Mouse (Mus musculus): ENCODE measurements at regions not wholly inside any gene's neighbourhood (a gene's known extent, or its start where the extent isn't known, plus 50 kb on each side); places are given as distances from the start of the nearest gene placed in this dataset.

GRCm38 (mm10) chr5:149349685-149350084 lies 61.9 kb upstream of the Medag start:
- 0 out of 2 replicates have a peak, but pooled peaks have one; percentile 22 for ATAC-seq
- 43% methylated on average over 8 of the region's 8 CpGs for WGBS
- no peak for TF ChIP-seq CTCF (IDR thresholded peaks at IDR 0.05; ENCODE audit: low read depth)

GRCm38 (mm10) chr5:149353039-149353655 lies 58.4 kb upstream of the Medag start:
- H3K4me3 ChIP-seq (ENCODE audit: low read length), result no peak overlapping the region
- 17% methylated on average over 14 of the region's 14 CpGs for WGBS
- peak; percentile 50 for TF ChIP-seq CTCF (IDR thresholded peaks at IDR 0.05; ENCODE audit: low read depth)
- DNase-seq (ENCODE audit: low spot score), result peak; percentile 84
- peaks cover 5% of the 10 kb centered on the region; the same call in 1 of the 2 replicates for H3K4me1 ChIP-seq (ENCODE audit: insufficient read depth, low read length)
- H3K4me2 ChIP-seq (ENCODE audit: low read depth, low read length), result 0 out of 2 replicates have a peak overlapping the region, but pooled peaks have one; percentile 23
- no peaks in the 10 kb centered on the region for H3K9me3 ChIP-seq (ENCODE audit: low read length)
- no peak overlapping the region for H3K9ac ChIP-seq (replicated peaks; ENCODE audit: low read length)
- peak; percentile 90 for ATAC-seq
- H3K27me3 ChIP-seq (ENCODE audit: insufficient read depth, low read length), result no peaks in the 10 kb centered on the region
- H3K36me3 ChIP-seq (ENCODE audit: insufficient read depth, low read length), result no peaks in the 10 kb centered on the region
- peak overlapping the region; percentile 29; the same call in 1 of the 2 replicates for H3K27ac ChIP-seq

More at GRCm38 (mm10) chr5:149349685-149350084, 61.9 kb upstream of the Medag start:
- Histone ChIP-seq H3K27ac (no peak overlapping the region), H3K4me3 (ENCODE audit: low read length) (no peak overlapping the region), H3K27me3 (ENCODE audit: insufficient read depth, low read length) (no peaks in the 10 kb centered on the region), H3K4me1 (ENCODE audit: insufficient read depth, low read length) (peaks cover 5% of the 10 kb centered on the region; the same call in 1 of the 2 replicates), H3K9ac (replicated peaks; ENCODE audit: low read length) (no peak overlapping the region), H3K4me2 (ENCODE audit: low read depth, low read length) (no peak overlapping the region), H3K9me3 (ENCODE audit: low read length) (no peaks in the 10 kb centered on the region), H3K36me3 (ENCODE audit: insufficient read depth, low read length) (no peaks in the 10 kb centered on the region)
- DNase-seq (ENCODE audit: low spot score), result peak; percentile 24

DNA sequence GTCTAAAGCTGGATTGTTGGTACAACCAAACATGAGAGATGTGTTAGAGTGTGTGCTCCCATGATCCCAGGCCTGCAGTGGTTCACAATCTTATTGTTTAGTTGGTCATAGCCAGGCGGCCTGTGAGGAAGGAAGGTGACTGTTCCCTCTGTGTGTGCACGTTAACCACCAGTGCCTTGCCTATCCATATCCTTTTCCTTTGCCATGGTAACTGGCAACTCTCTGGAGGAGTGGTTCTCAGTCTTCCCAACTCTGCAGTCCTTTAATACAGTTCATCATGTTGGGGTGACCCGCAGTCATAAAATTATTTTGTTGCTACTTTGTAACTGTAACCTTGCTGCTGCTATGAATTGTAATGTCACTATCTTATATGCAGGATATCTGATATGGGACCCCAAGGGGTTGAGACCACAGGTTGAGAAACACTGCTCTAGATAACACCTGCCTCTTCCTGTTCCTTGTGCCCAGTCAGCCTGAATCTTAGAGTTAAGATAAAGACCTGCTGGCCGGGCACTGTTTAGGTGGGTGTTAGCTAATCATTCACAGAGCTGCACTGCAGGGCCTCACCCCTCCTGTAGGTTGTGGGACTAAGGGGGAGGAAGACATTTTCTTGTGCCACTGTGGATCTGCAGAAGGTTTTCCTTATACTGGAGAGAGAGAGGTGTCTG lies 57.0 kb upstream of the Medag start:
- no peak overlapping the region for H3K27ac ChIP-seq
- no peaks in the 10 kb centered on the region for H3K36me3 ChIP-seq (ENCODE audit: insufficient read depth, low read length)
- H3K9ac ChIP-seq (replicated peaks; ENCODE audit: low read length), result no peak overlapping the region
- no peak for DNase-seq (ENCODE audit: low spot score)
- no peak for TF ChIP-seq CTCF (IDR thresholded peaks at IDR 0.05; ENCODE audit: low read depth)
- H3K4me3 ChIP-seq (ENCODE audit: low read length), result no peak overlapping the region
- peaks cover 5% of the 10 kb centered on the region; the same call in 1 of the 2 replicates for H3K4me1 ChIP-seq (ENCODE audit: insufficient read depth, low read length)
- no peaks in the 10 kb centered on the region for H3K27me3 ChIP-seq (ENCODE audit: insufficient read depth, low read length)
- no peak overlapping the region for H3K4me2 ChIP-seq (ENCODE audit: low read depth, low read length)
- 82% methylated on average over 4 of the region's 4 CpGs for WGBS
- ATAC-seq, result no peak
- no peaks in the 10 kb centered on the region for H3K9me3 ChIP-seq (ENCODE audit: low read length)

DNA sequence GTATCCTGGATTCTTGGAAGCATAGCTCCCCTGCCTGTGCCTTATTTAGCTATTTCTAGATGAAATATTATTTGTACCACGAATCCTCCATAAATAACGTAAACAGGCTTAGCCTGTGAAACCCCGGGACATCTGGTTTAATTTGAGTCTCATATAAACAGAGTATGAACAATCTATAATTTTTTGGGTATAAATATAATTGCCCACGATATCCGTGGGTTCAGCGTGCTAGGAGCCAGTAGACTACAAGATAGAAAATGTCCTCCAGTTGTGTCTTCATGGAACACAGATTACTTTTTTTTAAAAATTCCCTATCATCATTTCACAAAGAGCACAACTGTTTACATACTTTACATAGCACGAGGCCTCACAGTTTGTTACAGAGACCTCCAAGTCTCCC lies 56.4 kb upstream of the Medag start:
- WGBS, result 87% methylated on average over 7 of the region's 7 CpGs
- TF ChIP-seq CTCF (IDR thresholded peaks at IDR 0.05; ENCODE audit: low read depth), result no peak
- ATAC-seq, result no peak
- no peak for DNase-seq (ENCODE audit: low spot score)
- peaks cover 5% of the 10 kb centered on the region; the same call in 1 of the 2 replicates for H3K4me1 ChIP-seq (ENCODE audit: insufficient read depth, low read length)
- no peaks in the 10 kb centered on the region for H3K36me3 ChIP-seq (ENCODE audit: insufficient read depth, low read length)
- H3K9me3 ChIP-seq (ENCODE audit: low read length), result no peaks in the 10 kb centered on the region
- H3K4me2 ChIP-seq (ENCODE audit: low read depth, low read length), result no peak overlapping the region
- no peak overlapping the region for H3K9ac ChIP-seq (replicated peaks; ENCODE audit: low read length)
- H3K27ac ChIP-seq, result no peak overlapping the region
- H3K4me3 ChIP-seq (ENCODE audit: low read length), result no peak overlapping the region
- no peaks in the 10 kb centered on the region for H3K27me3 ChIP-seq (ENCODE audit: insufficient read depth, low read length)

- no peak for ATAC-seq
- Histone ChIP-seq H3K27me3 (ENCODE audit: insufficient read depth, low read length) (no peaks in the 10 kb centered on the region), H3K27ac (no peak overlapping the region), H3K4me1 (ENCODE audit: insufficient read depth, low read length) (peaks cover 5% of the 10 kb centered on the region; the same call in 1 of the 2 replicates), H3K4me3 (ENCODE audit: low read length) (no peak overlapping the region), H3K9ac (replicated peaks; ENCODE audit: low read length) (no peak overlapping the region), H3K4me2 (ENCODE audit: low read depth, low read length) (no peak overlapping the region), H3K36me3 (ENCODE audit: insufficient read depth, low read length) (no peaks in the 10 kb centered on the region), H3K9me3 (ENCODE audit: low read length) (no peaks in the 10 kb centered on the region)
- WGBS, result 86% methylated on average over 1 of the region's 1 CpGs
- DNase-seq (ENCODE audit: low spot score), result no peak
- peak; percentile 41; the same call in 1 of the 2 replicates for TF ChIP-seq CTCF (IDR thresholded peaks at IDR 0.05; ENCODE audit: low read depth)
These were observed 54.6 kb upstream of the Medag start for GRCm38 (mm10) chr5:149356970-149357369.

All from hindbrain, postnatal 0 days (tissue).